Mouse (Mus musculus): Measurements from ENCODE around the gene Ttc30a2. TPM values are rescaled to one million over a fixed set of nuclear protein-coding genes. Genes with fewer than 3 reads are reported as not detected.

Ttc30a2 gene
- not detected for polyA plus RNA-seq (2015; fragmentation: Illumina TruSeq; extraction: RNeasy Lipid Tissue Mini Kit (QIAGEN cat#74804); ENCODE audit: insufficient read depth, low read depth, low replicate concordance)

GRCm38 (mm10) chr2:75977752-75978368, at the start of gene Ttc30a2:
TSS of gene Ttc30a2 (minus strand) at chr2:75978170.

DNA sequence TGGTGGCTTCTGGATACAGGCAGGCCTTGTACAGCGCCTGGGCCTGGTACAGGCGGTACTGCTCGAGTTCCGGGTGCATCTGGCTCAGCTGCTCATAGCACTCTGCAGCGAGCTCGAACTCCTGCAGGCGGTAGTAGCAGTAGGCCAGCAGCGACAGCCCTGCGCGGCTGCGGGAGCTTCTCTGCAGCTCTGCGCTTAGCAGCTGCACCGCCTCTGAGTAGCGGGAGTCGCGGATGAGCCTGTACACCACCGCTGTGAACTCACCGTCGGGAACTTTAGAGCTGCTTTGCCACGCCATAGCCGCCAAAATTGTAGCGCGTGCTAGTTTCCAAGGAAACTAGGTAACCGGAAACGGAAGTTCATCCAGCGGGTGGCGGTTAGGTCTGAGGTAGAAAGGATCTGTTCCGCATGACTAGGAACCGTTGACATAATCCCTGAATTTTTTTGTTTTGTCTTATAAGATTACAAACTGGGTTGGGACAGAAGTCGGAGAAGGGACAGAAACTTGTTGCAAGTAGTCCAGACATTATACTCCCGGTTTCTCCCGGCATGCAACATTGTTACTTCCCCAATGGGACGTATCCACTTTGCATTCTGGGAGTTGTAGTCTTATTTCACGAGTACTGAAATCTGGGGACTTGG, 3.6 kb upstream of the Ttc30a2 start, which contains the start of gene Ttc30a1:
TSS of gene Ttc30a1 (minus strand) at position 528 of the 642 bp plus-strand sequence.

DNA sequence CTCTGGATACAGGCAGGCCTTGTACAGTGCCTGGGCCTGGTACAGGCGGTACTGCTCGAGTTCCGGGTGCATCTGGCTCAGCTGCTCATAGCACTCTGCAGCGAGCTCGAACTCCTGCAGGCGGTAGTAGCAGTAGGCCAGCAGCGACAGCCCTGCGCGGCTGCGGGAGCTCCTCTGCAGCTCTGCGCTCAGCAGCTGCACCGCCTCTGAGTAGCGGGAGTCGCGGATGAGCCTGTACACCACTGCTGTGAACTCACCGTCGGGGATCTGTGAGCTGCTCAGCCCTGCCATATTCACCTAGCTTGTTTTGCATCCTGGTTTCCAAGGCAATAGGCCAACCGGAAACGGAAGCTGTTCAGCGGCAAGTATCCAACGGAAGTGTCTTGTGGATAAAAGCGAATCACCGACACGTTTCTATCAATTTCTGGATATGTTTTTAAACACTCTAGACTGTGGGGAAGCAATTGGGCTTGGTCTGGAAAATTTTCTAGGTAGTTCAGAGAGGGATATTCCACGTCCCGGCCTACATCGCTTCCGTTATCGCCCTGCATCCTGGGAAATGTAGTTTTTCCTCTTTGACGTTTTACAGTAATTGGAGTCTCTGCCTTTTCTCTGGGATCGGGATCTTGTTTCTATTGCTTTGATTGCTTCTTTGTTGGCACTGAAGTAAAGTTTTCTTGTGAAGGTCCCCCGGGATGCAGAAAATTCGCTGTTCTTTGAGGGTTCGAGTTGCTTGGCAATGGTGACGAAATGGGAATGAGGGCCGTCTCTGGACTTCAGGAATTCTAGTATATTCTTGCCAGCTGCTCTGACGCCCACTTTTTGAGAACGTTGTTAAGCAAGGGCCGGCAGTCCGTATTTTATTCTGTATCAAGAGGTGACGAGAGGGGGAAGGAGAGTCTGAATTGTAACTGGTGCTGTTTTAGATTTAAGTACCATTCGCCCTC, 39.6 kb downstream of the Ttc30a2 start, which contains the start of gene Ttc30b:
TSS of gene Ttc30b (minus strand) at position 469 of the 947 bp plus-strand sequence.

Other genes with a start within 250 kb of the Ttc30a2 start
- gene Agps, start 146.0 kb downstream of the Ttc30a2 start, polyA plus RNA-seq (2015; fragmentation: Illumina TruSeq; extraction: RNeasy Lipid Tissue Mini Kit (QIAGEN cat#74804); ENCODE audit: insufficient read depth, low read depth, low replicate concordance): 3.4 TPM
- 1.3 TPM for gene Ttc30b, start 39.6 kb downstream of the Ttc30a2 start, polyA plus RNA-seq (2015; fragmentation: Illumina TruSeq; extraction: RNeasy Lipid Tissue Mini Kit (QIAGEN cat#74804); ENCODE audit: insufficient read depth, low read depth, low replicate concordance)
- 0.35 TPM for gene Ttc30a1, start 3.8 kb upstream of the Ttc30a2 start, polyA plus RNA-seq (2015; fragmentation: Illumina TruSeq; extraction: RNeasy Lipid Tissue Mini Kit (QIAGEN cat#74804); ENCODE audit: insufficient read depth, low read depth, low replicate concordance)